Mouse (Mus musculus) ovary, adult 18-20 months (tissue): ENCODE results near the gene Cds2.
"Not testable (repeated sequence)": the region's sequence is repeated elsewhere in the genome, so short reads cannot be mapped to it uniquely, and the experiment has no call there.

Source experiments
- DNase-seq: peaks from one replicate; pipeline ENCODE4 v3.0.0; 2022; ENCODE audit warnings: low spot score, mixed read lengths

Gene Cds2

GRCm38 (mm10) chr2:132266086-132266485 is 3.1 kb downstream of the Cds2 start:
- no peak for DNase-seq

- no peak for DNase-seq
Measured at GRCm38 (mm10) chr2:132269217-132269616, 6.3 kb downstream of the Cds2 start.

DNA sequence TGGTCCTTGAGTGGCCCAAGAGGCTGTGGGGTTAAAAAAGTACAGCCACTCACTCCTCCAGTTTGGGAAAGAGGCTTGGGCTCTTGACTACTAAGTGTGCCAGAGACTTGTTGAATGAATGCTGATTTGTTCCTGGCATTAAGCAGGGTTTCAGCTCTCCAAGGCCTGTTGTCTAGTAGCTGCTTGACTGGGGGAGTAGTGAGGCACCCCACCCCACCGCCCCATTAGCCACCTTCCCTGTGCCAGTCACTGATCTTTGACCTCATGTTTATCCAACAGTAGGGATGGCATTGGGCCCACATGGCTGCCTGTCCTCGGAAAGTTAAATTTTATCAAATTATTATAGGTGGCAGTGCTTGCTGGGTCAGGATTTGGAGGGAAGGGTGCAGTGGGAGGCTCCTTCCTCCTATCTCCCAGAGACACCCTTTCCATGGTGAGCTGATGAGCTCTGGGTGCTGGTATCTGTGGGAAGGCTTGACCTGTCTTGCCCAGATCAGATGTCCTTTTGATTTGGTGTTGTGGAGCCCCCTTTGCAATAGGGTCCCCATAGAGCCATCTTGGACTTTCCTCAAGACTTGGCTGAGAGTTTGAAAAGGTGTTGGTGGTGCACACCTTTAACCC is 7.5 kb downstream of the Cds2 start:
- DNase-seq, result no peak

DNA sequence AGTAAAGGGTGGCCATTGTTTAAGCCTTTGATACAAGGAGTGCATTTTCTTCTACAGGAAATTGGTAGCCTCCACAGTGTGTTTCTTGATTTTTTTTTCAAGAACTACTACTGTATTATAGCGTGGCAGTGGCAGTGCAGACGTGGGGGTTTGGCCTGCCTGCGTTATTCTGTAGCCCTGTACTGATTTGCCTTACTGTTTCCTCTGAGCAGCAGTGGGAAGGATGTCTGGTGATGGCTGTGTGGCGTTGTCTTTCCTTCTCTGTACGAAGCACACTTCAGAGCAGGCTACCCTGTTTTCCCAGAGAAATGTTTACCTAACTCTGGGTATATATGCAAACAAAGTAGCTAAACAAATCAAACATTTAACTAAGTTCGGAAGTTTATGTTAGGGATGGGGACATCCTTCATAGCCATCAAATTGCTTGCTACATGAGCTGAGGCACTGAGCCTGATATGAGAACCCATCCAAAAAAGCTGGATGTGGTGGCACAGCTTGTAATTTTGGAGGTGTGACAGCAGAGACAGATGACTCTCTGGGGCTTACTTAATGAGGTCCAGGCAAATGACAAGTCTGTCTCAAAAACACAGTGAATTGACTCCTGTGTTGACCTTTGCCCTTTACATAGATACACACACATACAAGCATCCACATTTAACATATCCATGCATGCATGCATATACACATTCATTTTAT is 9.9 kb downstream of the Cds2 start:
- DNase-seq, result no peak

DNA sequence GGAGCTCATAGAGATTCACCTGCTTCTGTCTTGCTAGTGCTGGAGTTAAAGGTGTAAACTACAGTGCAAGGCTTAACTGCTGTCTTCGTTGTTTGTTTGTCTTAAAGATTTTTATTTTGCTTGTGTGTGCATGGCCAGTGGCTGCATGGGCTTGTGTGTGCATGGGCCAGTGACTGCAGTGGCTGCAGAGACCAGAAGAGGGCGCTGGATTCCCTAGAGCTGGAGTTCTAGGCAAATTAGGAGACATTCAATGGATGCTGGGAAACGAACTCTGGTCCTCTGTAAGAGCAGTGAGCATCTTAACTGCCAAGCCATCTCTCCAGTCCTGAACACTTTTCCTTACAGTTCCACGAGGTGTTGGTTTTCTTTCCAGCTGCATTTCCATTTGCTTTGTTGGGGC is 12.6 kb downstream of the Cds2 start:
- no peak for DNase-seq

- DNase-seq, result no peak
Measured at GRCm38 (mm10) chr2:132276249-132276648, 13.3 kb downstream of the Cds2 start.

DNA sequence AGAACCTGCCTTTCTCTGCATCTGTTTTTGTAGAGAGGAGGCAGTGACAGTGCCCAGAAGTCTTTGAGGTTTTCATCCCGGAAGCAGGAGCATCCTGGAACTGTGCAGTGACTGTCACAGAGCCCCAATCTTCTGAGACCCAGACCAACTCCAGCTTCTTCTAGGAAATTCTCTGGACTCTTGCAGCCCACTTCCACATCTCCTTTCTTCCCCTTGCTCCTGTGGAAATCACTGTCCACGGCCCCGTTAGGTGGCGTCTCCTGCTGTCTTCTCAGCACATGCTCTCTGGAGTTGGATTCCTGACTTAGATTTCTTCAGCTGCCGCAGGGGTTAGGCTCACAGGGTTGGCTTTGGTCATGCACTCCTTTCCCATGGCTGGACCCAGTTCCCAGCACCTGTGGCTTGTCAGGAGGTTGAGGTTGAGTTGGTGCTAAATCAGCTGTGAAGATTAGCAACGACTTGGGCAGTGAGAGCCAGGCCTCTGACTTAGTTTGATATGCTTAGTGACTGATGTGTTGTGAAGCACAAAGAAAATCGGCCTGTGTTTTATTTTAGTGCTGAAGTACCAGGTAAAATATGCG is 15.4 kb downstream of the Cds2 start:
- no peak for DNase-seq

- no peak for DNase-seq
Measured at GRCm38 (mm10) chr2:132279336-132279882, 16.5 kb downstream of the Cds2 start.

- DNase-seq, result no peak
Measured at GRCm38 (mm10) chr2:132279978-132280377, 17.0 kb downstream of the Cds2 start.

DNA sequence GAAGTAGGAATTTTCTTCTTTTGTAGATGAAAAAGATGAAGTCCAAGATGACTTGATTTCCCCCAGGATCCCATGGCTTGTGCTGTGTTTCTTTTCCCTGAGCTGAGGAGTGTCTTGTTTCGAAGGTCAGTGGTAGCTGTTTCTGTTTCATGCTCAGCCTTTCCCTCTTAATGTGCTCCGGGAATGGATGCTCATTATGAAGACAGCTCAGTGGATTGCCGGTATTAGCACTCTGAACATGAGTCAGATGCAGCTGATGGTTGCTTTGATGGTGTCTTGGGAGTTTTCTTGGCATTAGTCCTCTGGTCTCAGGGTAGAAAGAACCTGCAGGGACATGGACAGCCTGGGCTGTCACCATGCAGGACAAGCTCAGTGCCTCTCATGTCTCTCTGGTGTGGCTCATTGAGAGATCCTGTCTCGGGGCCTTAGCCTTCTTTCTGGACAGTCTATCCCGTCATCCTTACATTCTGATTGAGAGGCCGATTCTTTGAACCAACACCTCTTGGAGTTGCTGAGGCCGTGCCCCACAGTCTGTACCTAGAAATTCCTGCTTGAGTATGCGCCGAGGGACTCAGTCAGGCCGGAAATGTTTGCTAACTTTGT is 17.7 kb downstream of the Cds2 start:
- DNase-seq, result no peak

DNA sequence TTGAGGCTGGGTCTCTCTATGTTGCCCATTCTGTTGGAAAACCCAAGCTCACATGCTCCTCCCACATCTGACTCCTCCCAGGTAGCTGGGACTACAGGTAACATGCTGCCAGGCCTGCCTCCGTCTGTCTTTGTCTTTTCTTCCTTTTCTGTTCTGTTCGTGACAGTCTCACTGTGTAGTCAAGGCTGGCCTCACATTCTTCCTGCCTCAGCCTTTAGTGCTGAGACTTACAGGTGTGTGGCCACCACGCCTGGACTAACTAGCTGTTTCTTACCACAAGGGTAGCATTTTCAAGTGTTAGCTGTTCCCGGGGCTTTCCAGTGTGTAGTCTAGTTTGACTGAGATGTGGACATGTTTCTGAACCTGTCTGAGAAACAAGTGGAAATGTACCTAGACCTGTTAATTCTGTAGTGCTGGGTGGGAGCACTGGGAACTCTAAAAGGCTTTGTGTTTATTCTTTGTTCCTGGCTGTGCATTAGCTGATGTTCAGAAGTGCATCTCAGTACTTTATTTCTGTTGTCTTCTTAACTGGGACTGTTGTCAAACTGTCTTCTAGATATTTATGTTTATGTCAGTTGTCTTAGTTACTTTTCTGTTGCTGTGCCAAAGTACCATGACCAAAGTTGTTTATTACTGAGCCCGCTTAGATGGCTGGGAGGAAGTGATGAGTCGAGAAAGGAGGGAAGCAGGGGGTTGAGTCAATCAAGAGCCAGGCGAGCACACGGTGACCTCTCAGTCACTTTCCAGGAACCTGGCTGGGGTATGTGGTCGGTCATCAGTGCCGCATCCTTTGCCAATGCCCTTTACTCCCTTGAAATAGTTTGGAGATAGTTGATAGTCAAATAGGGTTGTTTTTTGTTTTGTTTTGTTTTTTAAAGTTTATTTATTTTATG is 18.9 kb downstream of the Cds2 start:
- no peak for DNase-seq

GRCm38 (mm10) chr2:132282453-132283174 is 19.7 kb downstream of the Cds2 start:
- DNase-seq, result no peak

DNA sequence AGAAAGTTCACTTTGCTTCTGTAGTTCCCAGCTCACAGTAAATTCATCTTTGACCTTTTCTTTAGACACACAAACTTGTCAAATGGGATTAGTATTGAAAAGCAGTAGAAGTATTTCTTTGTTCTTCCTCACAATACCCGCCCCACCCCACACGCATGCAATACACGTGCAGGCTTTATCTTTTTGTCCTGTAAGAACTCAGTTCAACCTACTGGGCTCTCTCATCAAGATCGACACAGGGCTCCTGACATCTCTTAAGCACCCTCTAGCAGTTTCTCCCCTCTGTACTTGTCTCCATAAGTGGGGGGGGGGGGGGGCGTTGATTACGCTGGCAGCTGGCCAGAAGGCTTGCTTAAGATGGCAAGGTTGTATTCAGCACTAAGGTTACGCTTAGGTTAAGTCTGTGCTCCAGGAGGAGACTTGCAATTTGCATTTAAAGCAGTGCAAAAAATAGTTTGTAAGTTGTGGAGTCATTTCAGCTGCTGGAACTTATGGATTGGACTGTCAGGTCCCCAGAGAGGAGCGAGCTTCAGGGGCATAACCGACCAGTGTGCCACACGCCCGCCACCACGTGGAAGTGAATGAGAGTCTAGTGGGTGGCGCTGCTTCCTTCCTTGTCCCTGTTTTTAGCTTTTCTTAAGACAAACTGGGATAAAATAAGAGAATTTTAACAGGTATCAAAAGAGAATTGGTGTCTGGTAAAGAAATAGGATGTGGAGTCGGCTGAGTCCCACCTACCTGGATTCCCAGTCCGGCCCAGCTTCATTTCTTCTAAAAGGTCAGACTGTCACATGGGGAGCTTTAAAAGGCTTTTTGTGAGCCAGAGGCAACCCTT is 20.5 kb downstream of the Cds2 start:
- no peak for DNase-seq

- DNase-seq, result no peak
Measured at GRCm38 (mm10) chr2:132284492-132285139, 21.7 kb downstream of the Cds2 start.

- not testable (repeated sequence) for DNase-seq
Measured at GRCm38 (mm10) chr2:132285722-132286121, 22.8 kb downstream of the Cds2 start.

DNA sequence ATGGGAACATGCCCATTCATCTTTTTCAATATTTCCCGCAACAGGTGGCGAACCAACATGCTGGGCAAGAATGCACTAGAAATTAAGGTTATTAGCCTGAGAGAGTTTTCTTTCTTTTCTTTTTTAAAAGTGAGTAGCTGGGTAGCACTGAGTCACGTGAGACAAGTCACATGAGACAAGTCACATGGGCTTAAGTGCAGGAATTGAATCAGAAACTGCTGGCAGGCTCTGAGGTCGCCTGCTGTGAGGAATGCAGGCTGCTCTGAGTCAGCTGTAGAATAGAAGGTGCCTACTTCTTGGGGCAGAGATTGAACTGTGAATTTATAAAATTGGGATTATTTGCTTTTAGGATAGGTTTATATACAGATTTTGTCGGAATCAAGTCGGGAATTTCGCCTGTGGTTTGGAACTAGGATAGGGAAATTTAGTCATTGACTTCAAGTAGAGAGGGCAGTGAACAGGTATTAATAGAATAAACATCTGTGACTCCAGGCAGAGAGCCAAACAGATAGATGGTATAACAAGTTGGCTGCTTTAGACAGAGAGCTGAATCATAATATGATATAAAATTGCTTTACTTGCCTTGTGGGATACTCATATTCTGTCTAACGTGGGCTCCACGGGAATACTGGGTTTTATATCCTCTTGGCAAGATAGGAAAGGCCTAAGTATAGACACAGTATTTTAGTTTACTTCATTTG is 23.6 kb downstream of the Cds2 start:
- no peak for DNase-seq

DNA sequence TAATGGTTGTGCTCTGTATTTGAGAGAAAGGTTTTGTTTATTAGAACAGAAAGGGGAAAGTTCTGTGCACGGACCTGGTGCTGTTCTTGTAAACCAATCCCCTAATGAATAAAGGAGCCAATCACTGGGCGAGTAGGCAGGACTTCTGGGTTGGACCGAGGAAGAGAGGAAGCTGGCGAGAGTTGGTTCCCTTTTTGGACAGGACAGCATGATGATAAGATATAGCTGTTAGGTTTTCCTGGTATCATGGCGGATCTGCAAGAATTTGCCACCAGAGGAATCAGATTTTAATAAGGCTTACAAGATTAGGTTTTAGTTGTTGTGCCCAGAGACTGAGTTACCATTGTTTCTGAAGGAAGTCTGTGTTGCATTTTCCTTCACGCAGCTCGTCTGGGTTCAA is 26.3 kb downstream of the Cds2 start:
- DNase-seq, result not testable (repeated sequence)

DNA sequence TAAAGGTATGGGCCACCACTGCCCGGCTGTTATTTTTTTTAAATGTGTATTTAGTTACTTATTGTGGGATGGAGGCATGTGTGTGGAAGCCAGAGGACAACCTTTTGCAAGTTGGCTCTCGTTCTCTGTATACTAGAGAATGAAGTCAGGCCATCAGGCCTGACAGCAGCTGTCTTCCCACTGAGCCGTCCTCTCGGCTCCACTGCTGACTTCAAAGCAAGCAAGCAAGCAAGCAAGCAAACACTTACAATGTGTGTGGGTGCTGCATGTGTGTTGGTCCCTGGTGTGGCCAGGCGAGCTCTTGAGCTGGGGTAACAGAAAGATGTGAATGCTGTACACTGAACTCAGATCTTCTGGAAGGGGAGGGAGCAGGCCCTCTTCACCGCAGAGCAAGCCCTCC is 27.9 kb downstream of the Cds2 start:
- DNase-seq, result no peak

- DNase-seq, result no peak
Measured at GRCm38 (mm10) chr2:132291265-132291664, 28.3 kb downstream of the Cds2 start.
